Mouse (Mus musculus): ENCODE results near the gene Pds5a.

DNA sequence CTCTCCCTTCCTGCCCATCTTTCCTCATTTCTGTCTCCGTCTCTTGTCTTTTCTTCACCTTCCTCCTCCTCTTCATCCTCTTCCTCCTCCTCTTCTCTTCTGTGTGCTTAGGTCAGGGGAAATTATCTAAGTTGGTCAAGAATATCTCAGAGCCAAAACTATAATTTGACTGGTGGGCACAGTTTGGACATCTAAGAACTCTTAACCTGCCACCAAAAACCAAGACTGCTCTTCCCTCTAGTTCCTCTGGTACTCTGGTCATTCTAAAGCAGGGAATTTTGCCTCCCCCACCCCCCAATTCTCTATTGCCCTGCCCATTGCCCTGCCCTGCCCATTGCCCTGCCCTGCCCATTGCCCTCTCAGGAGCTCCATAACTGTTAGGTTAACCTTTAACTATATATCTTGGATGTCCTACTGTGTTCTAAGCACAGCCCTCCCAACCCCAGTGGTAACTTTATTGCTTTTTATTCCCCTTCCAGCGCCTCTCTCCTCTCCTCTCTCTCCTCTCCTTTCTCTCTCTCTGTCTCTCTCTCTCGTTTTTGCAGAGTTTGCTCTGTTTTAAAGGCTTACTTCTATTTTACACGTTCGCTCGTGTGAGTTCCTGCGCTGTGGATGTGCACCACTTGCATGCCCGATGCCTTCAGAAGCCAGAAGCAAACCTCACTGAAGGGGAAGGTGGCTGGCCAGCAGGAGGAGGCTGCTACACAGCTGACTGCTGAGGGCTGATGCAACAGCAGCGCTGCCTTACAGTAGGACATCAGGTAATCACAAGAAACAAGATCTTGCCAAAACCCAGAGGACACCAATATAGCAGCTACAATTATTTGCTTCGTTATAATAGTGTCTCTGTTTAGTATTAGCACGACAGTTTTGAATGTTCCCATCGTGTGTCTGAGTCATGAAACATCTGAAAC is 6.9 kb upstream of the Pds5a start:
- TF ChIP-seq POLR2A (IDR thresholded peaks at IDR 0.05; ENCODE audit: extremely low read depth, insufficient read depth, low read length) (no peak), CTCF (IDR thresholded peaks at IDR 0.05; ENCODE audit: extremely low read depth, insufficient read depth, low read length) (no peak)
